Mouse (Mus musculus): Measurements from ENCODE around the gene Rundc3b. TPM values are rescaled to one million over a fixed set of nuclear protein-coding genes. Genes with fewer than 3 reads are reported as not detected.
A peak's percentile ranks its signal among the peaks of the same experiment; 100 is the strongest.

The Rundc3b gene
- polyA plus RNA-seq, 1 experiment from 2014 or later, result 1.7 TPM

- Histone ChIP-seq H3K4me3 (ENCODE audit: low read length) (no peak overlapping the region), H3K36me3 (ENCODE audit: control insufficient read depth, insufficient read depth, low read length) (no peaks in the 10 kb centered on the region), H3K4me1 (replicated peaks; ENCODE audit: control insufficient read depth, insufficient read depth, low read length) (no peaks in the 10 kb centered on the region), H3K27me3 (ENCODE audit: control insufficient read depth, insufficient read depth, low read depth, low read length) (no peaks in the 10 kb centered on the region), H3K4me2 (ENCODE audit: low read depth, low read length) (no peak overlapping the region), H3K9ac (ENCODE audit: low read length) (no peak overlapping the region), H3K9me3 (ENCODE audit: control insufficient read depth, low read length) (no peaks in the 10 kb centered on the region), H3K27ac (ENCODE audit: low read length) (no peak overlapping the region)
- no peak for ATAC-seq (ENCODE audit: low read depth)
- WGBS, result 62% methylated on average over 4 of the region's 4 CpGs
These were observed 131.0 kb downstream of the Rundc3b start for GRCm38 (mm10) chr5:8491778-8492177.

- WGBS, result 36% methylated on average over 6 of the region's 6 CpGs
- ATAC-seq (ENCODE audit: low read depth), result peak; percentile 49; the same call in 1 of the 2 replicates
- no peaks in the 10 kb centered on the region for H3K27me3 ChIP-seq (ENCODE audit: control insufficient read depth, insufficient read depth, low read depth, low read length)
These were observed 133.2 kb downstream of the Rundc3b start for GRCm38 (mm10) chr5:8489471-8490110.

GRCm38 (mm10) chr5:8488701-8489297 lies 134.0 kb downstream of the Rundc3b start:
- Histone ChIP-seq H3K9ac (ENCODE audit: low read length) (no peak overlapping the region), H3K27ac (ENCODE audit: low read length) (no peak overlapping the region), H3K4me2 (ENCODE audit: low read depth, low read length) (no peak overlapping the region), H3K9me3 (ENCODE audit: control insufficient read depth, low read length) (no peaks in the 10 kb centered on the region), H3K4me3 (ENCODE audit: low read length) (no peak overlapping the region), H3K4me1 (replicated peaks; ENCODE audit: control insufficient read depth, insufficient read depth, low read length) (no peaks in the 10 kb centered on the region), H3K36me3 (ENCODE audit: control insufficient read depth, insufficient read depth, low read length) (no peaks in the 10 kb centered on the region), H3K27me3 (ENCODE audit: control insufficient read depth, insufficient read depth, low read depth, low read length) (no peaks in the 10 kb centered on the region)
- no peak for ATAC-seq (ENCODE audit: low read depth)
- WGBS, result 75% methylated on average over 2 of the region's 2 CpGs

More at GRCm38 (mm10) chr5:8489471-8490110, 133.2 kb downstream of the Rundc3b start:
- Histone ChIP-seq H3K4me2 (ENCODE audit: low read depth, low read length) (no peak overlapping the region), H3K27ac (ENCODE audit: low read length) (no peak overlapping the region), H3K4me3 (ENCODE audit: low read length) (no peak overlapping the region), H3K9me3 (ENCODE audit: control insufficient read depth, low read length) (no peaks in the 10 kb centered on the region), H3K4me1 (replicated peaks; ENCODE audit: control insufficient read depth, insufficient read depth, low read length) (no peaks in the 10 kb centered on the region), H3K36me3 (ENCODE audit: control insufficient read depth, insufficient read depth, low read length) (no peaks in the 10 kb centered on the region), H3K9ac (ENCODE audit: low read length) (no peak overlapping the region)

GRCm38 (mm10) chr5:8487989-8488700 lies 134.6 kb downstream of the Rundc3b start:
- Histone ChIP-seq H3K4me3 (ENCODE audit: low read length) (no peak overlapping the region), H3K9ac (ENCODE audit: low read length) (no peak overlapping the region), H3K4me2 (ENCODE audit: low read depth, low read length) (no peak overlapping the region), H3K27me3 (ENCODE audit: control insufficient read depth, insufficient read depth, low read depth, low read length) (no peaks in the 10 kb centered on the region), H3K9me3 (ENCODE audit: control insufficient read depth, low read length) (no peaks in the 10 kb centered on the region), H3K4me1 (replicated peaks; ENCODE audit: control insufficient read depth, insufficient read depth, low read length) (no peaks in the 10 kb centered on the region), H3K27ac (ENCODE audit: low read length) (no peak overlapping the region), H3K36me3 (ENCODE audit: control insufficient read depth, insufficient read depth, low read length) (no peaks in the 10 kb centered on the region)
- WGBS, result 60% methylated on average over 4 of the region's 4 CpGs
- no peak for ATAC-seq (ENCODE audit: low read depth)

GRCm38 (mm10) chr5:8456561-8456960 lies 166.2 kb downstream of the Rundc3b start:
- no peak overlapping the region for H3K4me3 ChIP-seq (ENCODE audit: low read length)

GRCm38 (mm10) chr5:8455565-8455964 lies 167.2 kb downstream of the Rundc3b start:
- H3K4me2 ChIP-seq (ENCODE audit: low read depth, low read length), result no peak overlapping the region
- no peak for ATAC-seq (ENCODE audit: low read depth)
- no peaks in the 10 kb centered on the region for H3K4me1 ChIP-seq (replicated peaks; ENCODE audit: control insufficient read depth, insufficient read depth, low read length)
- H3K27me3 ChIP-seq (ENCODE audit: control insufficient read depth, insufficient read depth, low read depth, low read length), result no peaks in the 10 kb centered on the region
- no peak overlapping the region for H3K9ac ChIP-seq (ENCODE audit: low read length)
- no peaks in the 10 kb centered on the region for H3K9me3 ChIP-seq (ENCODE audit: control insufficient read depth, low read length)
- no peaks in the 10 kb centered on the region for H3K36me3 ChIP-seq (ENCODE audit: control insufficient read depth, insufficient read depth, low read length)
- H3K4me3 ChIP-seq (ENCODE audit: low read length), result no peak overlapping the region
- no peak overlapping the region for H3K27ac ChIP-seq (ENCODE audit: low read length)

More at GRCm38 (mm10) chr5:8456561-8456960, 166.2 kb downstream of the Rundc3b start:
- no peak overlapping the region for H3K9ac ChIP-seq (ENCODE audit: low read length)
- H3K27ac ChIP-seq (ENCODE audit: low read length), result no peak overlapping the region
- H3K27me3 ChIP-seq (ENCODE audit: control insufficient read depth, insufficient read depth, low read depth, low read length), result no peaks in the 10 kb centered on the region
- no peaks in the 10 kb centered on the region for H3K36me3 ChIP-seq (ENCODE audit: control insufficient read depth, insufficient read depth, low read length)
- H3K9me3 ChIP-seq (ENCODE audit: control insufficient read depth, low read length), result no peaks in the 10 kb centered on the region
- no peak for ATAC-seq (ENCODE audit: low read depth)
- no peaks in the 10 kb centered on the region for H3K4me1 ChIP-seq (replicated peaks; ENCODE audit: control insufficient read depth, insufficient read depth, low read length)
- WGBS, result 77% methylated on average over 5 of the region's 5 CpGs
- H3K4me2 ChIP-seq (ENCODE audit: low read depth, low read length), result no peak overlapping the region

Other genes with a start within 250 kb of the Rundc3b start
- 40.3 and 43.2 TPM in 2 replicates for gene Dbf4, start 200.2 kb downstream of the Rundc3b start, polyA plus RNA-seq (2015; fragmentation: Nextera tagmentation; extraction: Ambion mirVana)
- gene Slc25a40, start 200.1 kb downstream of the Rundc3b start, polyA plus RNA-seq (2015; fragmentation: Nextera tagmentation; extraction: Ambion mirVana), result 12.5 and 13.3 TPM in 2 replicates
- gene Abcb1a, start 37.1 kb upstream of the Rundc3b start, polyA plus RNA-seq (2015; fragmentation: Nextera tagmentation; extraction: Ambion mirVana), result 1.9 and 2.3 TPM in 2 replicates
- 1.5 and 1.8 TPM in 2 replicates for gene Abcb1b, start 175.2 kb upstream of the Rundc3b start, polyA plus RNA-seq (2015; fragmentation: Nextera tagmentation; extraction: Ambion mirVana)

Measured in lung, embryonic 16.5 days (tissue).